Mouse (Mus musculus) liver, postnatal 0 days (tissue): ENCODE results near the gene Zcchc14. TPM values are rescaled to one million over a fixed set of nuclear protein-coding genes. Genes with fewer than 3 reads are reported as not detected.
"Not testable (repeated sequence)": the region's sequence is repeated elsewhere in the genome, so short reads cannot be mapped to it uniquely, and the experiment has no call there.

ENCODE experiments used
- ATAC-seq: fragments of 200-750 bp; cut with Nextera tagmentation; 2 replicates; pipeline ENCODE4 v1.8.0; 2017; ENCODE audit warnings: mild to moderate bottlenecking, moderate library complexity
- DNase-seq: peaks from one replicate; pipeline ENCODE4 v3.0.0-alpha.2; 2016
- H3K27ac ChIP-seq: fragments of 300-500 bp; sonication (generic); 2 replicates; pipeline ENCODE4 v1.5.1; 2014; ENCODE audit warnings: antibody characterized with exemption, moderate library complexity, mild to moderate bottlenecking, low read depth
- H3K27me3 ChIP-seq: fragments of 300-500 bp; sonication (generic); 2 replicates; pipeline ENCODE4 v1.6.1; 2014; ENCODE audit warnings: low read length, control low read depth, mixed read lengths; ENCODE audit not compliant: insufficient read depth
- H3K36me3 ChIP-seq: fragments of 300-500 bp; sonication (generic); replicated peaks from 2 replicates; pipeline ENCODE4 v1.6.1; 2014; ENCODE audit warnings: mild to moderate bottlenecking, control low read depth, low read length, moderate library complexity, mixed read lengths; ENCODE audit not compliant: insufficient read depth
- H3K4me1 ChIP-seq: fragments of 300-500 bp; sonication (generic); 2 replicates; pipeline ENCODE4 v1.6.1; 2014; ENCODE audit warnings: antibody characterized with exemption, mild to moderate bottlenecking, control low read depth; ENCODE audit not compliant: insufficient read depth
- H3K4me2 ChIP-seq: fragments of 300-500 bp; sonication (generic); 2 replicates; pipeline ENCODE4 v1.6.1; 2014; ENCODE audit warnings: low read depth, mild to moderate bottlenecking, low read length, moderate library complexity, mixed read lengths
- H3K4me3 ChIP-seq: fragments of 300-500 bp; sonication (generic); 2 replicates; pipeline ENCODE4 v1.5.1; 2014; ENCODE audit warnings: low read depth, low read length
- H3K9ac ChIP-seq: fragments of 300-500 bp; sonication (generic); replicated peaks from 2 replicates; pipeline ENCODE4 v1.6.1; 2014; ENCODE audit warnings: mild to moderate bottlenecking, moderate library complexity
- H3K9me3 ChIP-seq: fragments of 300-500 bp; sonication (generic); 2 replicates; pipeline ENCODE4 v1.6.1; 2016; ENCODE audit warnings: mild to moderate bottlenecking, control low read depth, low read length, mixed read lengths
- CTCF ChIP-seq: sonication (generic); IDR thresholded peaks from 2 replicates; pipeline ENCODE4 v1.5.1; 2016; ENCODE audit warnings: antibody characterized with exemption, low read depth
- EP300 ChIP-seq: IDR thresholded peaks from 2 replicates; pipeline ENCODE4 v1.6.1; 2016; ENCODE audit warnings: antibody characterized with exemption, low read depth, mild to moderate bottlenecking
- WGBS: fragments of 180-500 bp; shearing (Covaris S2); extraction: QIAGEN DNeasy Blood & Tissue Kit; methylation state at CpG from one replicate; pipeline ENCODE4 v1.1.7; 2014; ENCODE audit not compliant: insufficient replicate concordance; 5-methylcytosine and 5-hydroxymethylcytosine counted together
- polyA plus RNA-seq: library from polyadenylated mRNA; unstranded; fragments of >200 nt; fragmentation: Nextera tagmentation; extraction: Ambion mirVana; gene quantifications from 2 replicates; pipeline ENCODE4 v1.2.1, GENCODE M21; 2015

Gene Zcchc14
- polyA plus RNA-seq, 1 experiment from 2014 or later: 2.3 TPM

GRCm38 (mm10) chr8:121598190-121598589 lies 54.5 kb downstream of the Zcchc14 start:
- ATAC-seq (no peak), DNase-seq (no peak)
- no peak overlapping the region for H3K4me3 ChIP-seq
- TF ChIP-seq EP300: no peak
- no peak for TF ChIP-seq CTCF
- no peak overlapping the region for H3K27ac ChIP-seq
- H3K27me3 ChIP-seq: no peaks in the 10 kb centered on the region
- no peak overlapping the region for H3K4me2 ChIP-seq
- no peaks in the 10 kb centered on the region for H3K9me3 ChIP-seq
- H3K4me1 ChIP-seq: no peaks in the 10 kb centered on the region; the same call in 1 of the 2 replicates
- 91% methylated on average over 7 of the region's 7 CpGs for WGBS
- peaks cover 50% of the 10 kb centered on the region for H3K36me3 ChIP-seq
- no peak overlapping the region for H3K9ac ChIP-seq

- not testable (repeated sequence) for H3K4me1 ChIP-seq, H3K27me3 ChIP-seq, H3K4me3 ChIP-seq, H3K9me3 ChIP-seq, H3K9ac ChIP-seq, DNase-seq, ATAC-seq, H3K4me2 ChIP-seq, H3K27ac ChIP-seq
- 77% methylated on average over 2 of the region's 2 CpGs for WGBS
- H3K36me3 ChIP-seq: peaks cover 52% of the 10 kb centered on the region
These were observed 55.2 kb downstream of the Zcchc14 start for GRCm38 (mm10) chr8:121597492-121597891.

GRCm38 (mm10) chr8:121593983-121594382 lies 58.7 kb downstream of the Zcchc14 start:
- no peaks in the 10 kb centered on the region for H3K27me3 ChIP-seq
- ATAC-seq (no peak), DNase-seq (no peak)
- no peak overlapping the region for H3K4me2 ChIP-seq
- TF ChIP-seq EP300 (no peak), CTCF (no peak)
- no peak overlapping the region for H3K9ac ChIP-seq
- no peaks in the 10 kb centered on the region for H3K9me3 ChIP-seq
- no peak overlapping the region for H3K27ac ChIP-seq
- 68% methylated on average over 9 of the region's 9 CpGs for WGBS
- peaks cover 24% of the 10 kb centered on the region for H3K4me1 ChIP-seq
- no peak overlapping the region for H3K4me3 ChIP-seq
- peaks cover 50% of the 10 kb centered on the region for H3K36me3 ChIP-seq

- Histone ChIP-seq H3K4me1 (peaks cover 27% of the 10 kb centered on the region), H3K4me3 (no peak overlapping the region), H3K4me2 (no peak overlapping the region), H3K9ac (no peak overlapping the region), H3K9me3 (no peaks in the 10 kb centered on the region), H3K27me3 (no peaks in the 10 kb centered on the region), H3K27ac (no peak overlapping the region), H3K36me3 (peaks cover 50% of the 10 kb centered on the region)
- DNase-seq: no peak
- 89% methylated on average over 5 of the region's 5 CpGs for WGBS
- TF ChIP-seq EP300 (no peak), CTCF (no peak)
- no peak for ATAC-seq
These were observed 59.4 kb downstream of the Zcchc14 start for GRCm38 (mm10) chr8:121593293-121593692.

GRCm38 (mm10) chr8:121591178-121592066 lies 61.3 kb downstream of the Zcchc14 start:
- ATAC-seq: peak; percentile 22
- peaks cover 38% of the 10 kb centered on the region for H3K4me1 ChIP-seq
- H3K4me2 ChIP-seq: peak overlapping the region; percentile 93
- no peak for TF ChIP-seq EP300
- peak; percentile 71 for TF ChIP-seq CTCF
- peaks cover 36% of the 10 kb centered on the region for H3K36me3 ChIP-seq
- DNase-seq: peak; percentile 68
- no peaks in the 10 kb centered on the region for H3K27me3 ChIP-seq
- peak overlapping the region; percentile 80 for H3K4me3 ChIP-seq
- H3K27ac ChIP-seq: peak overlapping the region; percentile 92
- peak overlapping the region; percentile 96 for H3K9ac ChIP-seq
- H3K9me3 ChIP-seq: no peaks in the 10 kb centered on the region
- WGBS: 15% methylated on average over 20 of the region's 20 CpGs

- peak within 1 kb of the TSS; percentile 80 for H3K4me3 ChIP-seq
- H3K4me1 ChIP-seq: peaks cover 46% of the 10 kb centered on the region
- no peaks in the 10 kb centered on the region for H3K9me3 ChIP-seq
- H3K4me2 ChIP-seq: peak within 1 kb of the TSS; percentile 93
- DNase-seq (peak; percentile 97), ATAC-seq (peak; percentile 81)
- H3K9ac ChIP-seq: peak within 1 kb of the TSS; percentile 96
- H3K27ac ChIP-seq: peak within 1 kb of the TSS; percentile 92
- WGBS: 2% methylated on average over 89 of the region's 94 CpGs
- no peaks in the 10 kb centered on the region for H3K27me3 ChIP-seq
- H3K36me3 ChIP-seq: peaks cover 29% of the 10 kb centered on the region
- TF ChIP-seq EP300 (no peak), CTCF (peak; percentile 4; the same call in 1 of the 2 replicates)
These were observed 62.2 kb downstream of the Zcchc14 start, which contains the start of gene Map1lc3b for GRCm38 (mm10) chr8:121590203-121591177. TSS of gene Map1lc3b (plus strand) at chr8:121590361.
